Mouse (Mus musculus): ENCODE results near the gene Daxx. TPM values are rescaled to one million over a fixed set of nuclear protein-coding genes. Genes with fewer than 3 reads are reported as not detected.
"Not testable (repeated sequence)": the region's sequence is repeated elsewhere in the genome, so short reads cannot be mapped to it uniquely, and the experiment has no call there.

The Daxx gene
- polyA plus RNA-seq, 1 experiment from 2014 or later, result 51.7 TPM

DNA sequence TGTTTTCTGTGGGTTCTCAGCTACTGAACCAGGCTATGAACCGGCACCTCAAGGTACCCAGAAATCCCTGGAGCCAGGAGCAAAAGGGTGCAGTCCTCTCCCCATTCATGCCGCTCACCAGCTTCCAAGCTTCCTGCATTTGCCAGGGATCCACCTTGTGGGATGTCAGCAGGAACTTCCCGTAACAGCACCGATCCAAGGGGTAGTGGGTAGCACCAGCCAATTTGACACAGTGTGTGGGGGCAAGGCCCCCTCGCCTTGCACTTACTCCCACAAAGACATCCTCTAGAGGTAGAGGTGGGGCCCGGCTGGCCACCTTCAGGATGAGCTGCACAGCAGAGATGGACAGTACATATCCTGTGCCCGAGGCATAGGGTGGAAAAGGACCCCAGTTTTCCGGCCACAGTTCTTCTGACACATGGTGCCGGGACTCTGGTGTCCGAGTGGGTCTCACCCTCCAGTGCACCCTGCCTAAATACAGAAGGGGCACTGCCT is 41.0 kb downstream of the Daxx start:
- Histone ChIP-seq H3K9me3 (replicated peaks) (no peaks in the 10 kb centered on the region), H3K4me1 (peaks cover 59% of the 10 kb centered on the region), H3K4me3 (replicated peaks) (peak overlapping the region; percentile 53), H3K36me3 (peaks cover 65% of the 10 kb centered on the region), H3K4me2 (replicated peaks) (peak overlapping the region; percentile 94), H3K27ac (replicated peaks) (peak overlapping the region; percentile 96), H3K9ac (peak overlapping the region; percentile 50), H3K27me3 (no peaks in the 10 kb centered on the region)
- WGBS, result 71% methylated on average over 10 of the region's 10 CpGs
- ATAC-seq (ENCODE audit: insufficient number of reproducible peaks, low FRiP score, low TSS enrichment, low read depth), result no peak

DNA sequence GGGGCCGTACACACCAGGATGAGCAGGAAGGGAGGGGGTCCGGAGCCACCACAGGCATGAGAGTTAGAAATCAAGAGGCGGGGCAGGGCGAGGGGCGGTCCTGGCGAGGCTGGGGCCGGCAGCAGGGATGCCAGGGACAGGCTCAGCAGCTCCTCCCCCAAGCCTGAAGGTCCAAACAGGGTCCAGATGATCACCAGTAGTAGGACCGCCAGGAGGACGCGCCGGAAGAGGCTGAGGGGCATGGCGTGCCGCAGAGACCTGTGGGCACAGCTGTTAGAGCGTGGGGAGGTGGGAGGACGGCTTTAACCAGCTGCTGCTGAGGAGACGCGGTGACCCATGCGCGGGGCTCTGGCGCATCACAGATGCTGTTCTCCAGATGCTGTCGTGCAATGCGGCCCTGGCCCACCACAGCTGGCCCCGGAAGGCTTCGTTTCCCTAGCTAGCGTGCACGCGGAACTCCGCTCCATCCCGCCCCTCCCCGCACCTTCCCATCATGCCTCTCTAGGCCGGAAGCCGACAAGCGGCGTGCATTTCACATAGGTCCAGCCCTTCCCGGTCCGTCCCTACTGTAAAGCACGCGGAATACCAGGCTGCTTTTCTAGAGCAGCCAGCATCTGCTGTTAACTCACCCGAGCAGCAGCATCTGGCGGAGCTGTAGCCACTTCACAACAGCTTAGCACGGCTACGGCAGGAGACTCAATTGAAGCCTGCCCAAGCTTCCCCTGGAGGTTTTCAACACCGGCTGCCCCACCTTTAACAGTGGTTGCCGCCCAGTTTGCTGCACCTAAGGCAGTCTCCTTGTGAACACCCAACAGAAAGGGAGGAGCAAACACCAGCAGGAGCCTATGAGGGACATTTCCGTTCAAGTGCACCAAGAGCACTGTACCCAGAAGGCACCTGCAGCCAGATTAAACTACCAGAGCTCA is 42.1 kb downstream of the Daxx start, which contains the start of gene B3galt4:
TSS of gene B3galt4 (minus strand) at position 468 of the 926 bp plus-strand sequence.
- WGBS, result under 1% methylated on average over 45 of the region's 45 CpGs
- H3K27me3 ChIP-seq, result no peaks in the 10 kb centered on the region
- peak; percentile 83 for ATAC-seq (ENCODE audit: insufficient number of reproducible peaks, low FRiP score, low TSS enrichment, low read depth)
- H3K4me1 ChIP-seq, result peaks cover 60% of the 10 kb centered on the region
- H3K36me3 ChIP-seq, result peaks cover 55% of the 10 kb centered on the region
- peak within 1 kb of the TSS; percentile 94 for H3K4me2 ChIP-seq (replicated peaks)
- peak within 1 kb of the TSS; percentile 50 for H3K9ac ChIP-seq
- no peaks in the 10 kb centered on the region for H3K9me3 ChIP-seq (replicated peaks)
- peak within 1 kb of the TSS; percentile 53 for H3K4me3 ChIP-seq (replicated peaks)
- peak within 1 kb of the TSS; percentile 96 for H3K27ac ChIP-seq (replicated peaks)

DNA sequence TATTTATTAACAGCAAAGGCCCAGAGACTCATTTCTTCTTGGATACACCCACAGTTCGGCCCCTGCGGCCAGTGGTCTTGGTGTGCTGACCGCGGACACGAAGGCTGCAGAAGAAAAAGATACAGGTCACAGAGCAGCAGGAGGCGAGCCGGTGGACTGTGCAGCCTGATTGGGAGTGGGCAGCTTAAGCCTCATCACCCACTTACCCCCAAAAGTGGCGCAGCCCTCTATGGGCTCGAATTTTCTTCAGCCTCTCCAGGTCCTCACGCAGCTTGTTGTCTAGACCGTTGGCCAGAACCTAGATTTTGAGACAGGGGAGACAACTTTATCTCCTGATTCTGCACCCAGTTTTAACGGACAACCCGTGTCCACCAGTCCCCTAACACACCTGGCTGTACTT is 42.8 kb downstream of the Daxx start:
- ATAC-seq (ENCODE audit: insufficient number of reproducible peaks, low FRiP score, low TSS enrichment, low read depth); H3K9me3 ChIP-seq (replicated peaks); H3K9ac ChIP-seq; H3K27me3 ChIP-seq: not testable (repeated sequence)
- peak overlapping the region; percentile 94 for H3K4me2 ChIP-seq (replicated peaks)
- peak overlapping the region; percentile 96 for H3K27ac ChIP-seq (replicated peaks)
- WGBS, result 78% methylated on average over 13 of the region's 13 CpGs
- peaks cover 50% of the 10 kb centered on the region for H3K36me3 ChIP-seq
- H3K4me1 ChIP-seq, result peaks cover 66% of the 10 kb centered on the region
- peak overlapping the region; percentile 53 for H3K4me3 ChIP-seq (replicated peaks)

DNA sequence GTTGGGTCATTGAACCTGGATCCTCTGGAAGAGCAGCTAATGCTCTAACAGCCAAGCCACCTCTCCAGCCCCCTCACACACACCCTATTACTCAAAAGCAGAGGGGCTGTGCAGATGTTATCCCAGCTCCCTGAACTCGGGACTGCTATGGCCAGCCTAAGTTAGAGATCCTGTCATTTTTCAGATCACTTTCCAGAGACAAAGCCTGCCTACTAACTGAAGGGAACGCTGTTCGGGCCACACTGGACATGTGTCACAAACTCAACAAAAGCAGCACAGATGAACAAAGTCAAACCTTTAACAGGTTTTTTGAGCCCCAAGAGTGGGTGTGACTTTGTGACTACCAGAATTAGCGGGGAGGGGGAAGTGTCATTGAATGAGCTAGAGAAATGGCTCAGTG is 43.7 kb downstream of the Daxx start:
- 0 out of 2 replicates have a peak overlapping the region, but pooled peaks have one; percentile 87 for H3K4me3 ChIP-seq (replicated peaks)
- H3K9ac ChIP-seq, result 0 out of 2 replicates have a peak overlapping the region, but pooled peaks have one; percentile 21
- H3K36me3 ChIP-seq, result peaks cover 45% of the 10 kb centered on the region
- peaks cover 71% of the 10 kb centered on the region for H3K4me1 ChIP-seq
- 80% methylated on average over 4 of the region's 4 CpGs for WGBS
- no peaks in the 10 kb centered on the region for H3K9me3 ChIP-seq (replicated peaks)
- ATAC-seq (ENCODE audit: insufficient number of reproducible peaks, low FRiP score, low TSS enrichment, low read depth), result no peak
- H3K27me3 ChIP-seq, result no peaks in the 10 kb centered on the region
- H3K4me2 ChIP-seq (replicated peaks), result 0 out of 2 replicates have a peak overlapping the region, but pooled peaks have one; percentile 3
- peak overlapping the region; percentile 51; the same call in 1 of the 2 replicates for H3K27ac ChIP-seq (replicated peaks)

DNA sequence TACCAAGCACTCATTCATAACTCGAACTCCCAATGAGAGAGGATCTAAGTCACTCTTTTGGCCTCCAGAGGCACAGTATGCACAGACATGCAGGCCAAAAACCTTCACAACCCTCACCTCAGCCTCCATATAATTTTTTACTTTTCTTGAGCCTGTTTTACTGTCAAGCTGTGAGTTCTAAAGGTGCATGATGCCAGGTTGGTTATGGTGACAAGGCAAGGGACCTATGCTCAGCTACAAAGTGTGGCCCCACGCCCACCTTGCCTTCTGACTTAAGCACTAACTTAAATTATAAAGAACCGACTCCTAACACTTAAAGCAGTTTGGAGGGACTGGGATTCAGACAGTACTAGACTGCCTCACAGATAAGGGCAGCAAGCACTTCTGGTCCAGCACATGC is 44.1 kb downstream of the Daxx start:
- no peak for ATAC-seq (ENCODE audit: insufficient number of reproducible peaks, low FRiP score, low TSS enrichment, low read depth)
- peak overlapping the region; percentile 87; the same call in 1 of the 2 replicates for H3K4me3 ChIP-seq (replicated peaks)
- peaks cover 44% of the 10 kb centered on the region for H3K36me3 ChIP-seq
- 80% methylated on average over 3 of the region's 3 CpGs for WGBS
- no peaks in the 10 kb centered on the region for H3K9me3 ChIP-seq (replicated peaks)
- H3K9ac ChIP-seq, result no peak overlapping the region
- H3K27ac ChIP-seq (replicated peaks), result peak overlapping the region; percentile 51
- peaks cover 71% of the 10 kb centered on the region for H3K4me1 ChIP-seq
- H3K4me2 ChIP-seq (replicated peaks), result 0 out of 2 replicates have a peak overlapping the region, but pooled peaks have one; percentile 3
- H3K27me3 ChIP-seq, result no peaks in the 10 kb centered on the region

DNA sequence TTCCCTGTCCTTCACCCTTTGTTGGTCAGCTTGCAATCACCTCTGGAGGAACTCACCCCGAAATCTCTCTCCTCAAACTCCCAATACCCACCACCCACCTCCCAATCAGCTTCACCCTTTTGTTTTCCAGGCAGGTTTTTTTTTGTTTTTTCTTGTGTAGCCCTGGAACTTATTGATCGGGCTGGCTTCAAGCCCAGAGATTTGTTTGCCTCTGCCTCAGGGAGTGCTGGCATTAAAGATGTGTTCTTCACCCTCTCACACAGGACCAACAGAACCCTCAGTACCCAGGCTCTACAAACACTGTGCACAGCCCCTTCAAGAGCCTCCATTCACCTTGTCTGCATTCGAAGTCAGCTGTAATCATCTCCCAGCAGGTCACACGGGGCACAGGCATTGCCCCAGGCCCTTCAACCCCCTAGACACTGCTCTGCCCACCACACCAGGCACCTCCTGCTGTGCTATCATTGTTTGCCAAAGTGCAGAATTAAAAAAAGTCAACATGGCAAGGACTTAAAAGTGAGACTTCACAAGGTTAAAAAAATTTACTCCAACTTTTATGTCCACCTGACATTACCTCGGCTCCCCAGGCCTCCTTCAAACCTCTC is 44.8 kb downstream of the Daxx start:
- peak overlapping the region; percentile 87 for H3K4me3 ChIP-seq (replicated peaks)
- no peaks in the 10 kb centered on the region for H3K9me3 ChIP-seq (replicated peaks)
- no peaks in the 10 kb centered on the region for H3K27me3 ChIP-seq
- H3K4me1 ChIP-seq, result peaks cover 66% of the 10 kb centered on the region
- H3K9ac ChIP-seq, result peak overlapping the region; percentile 97
- H3K4me2 ChIP-seq (replicated peaks), result peak overlapping the region; percentile 85
- 32% methylated on average over 5 of the region's 5 CpGs for WGBS
- no peak for ATAC-seq (ENCODE audit: insufficient number of reproducible peaks, low FRiP score, low TSS enrichment, low read depth)
- H3K36me3 ChIP-seq, result peaks cover 44% of the 10 kb centered on the region
- peak overlapping the region; percentile 97 for H3K27ac ChIP-seq (replicated peaks)

DNA sequence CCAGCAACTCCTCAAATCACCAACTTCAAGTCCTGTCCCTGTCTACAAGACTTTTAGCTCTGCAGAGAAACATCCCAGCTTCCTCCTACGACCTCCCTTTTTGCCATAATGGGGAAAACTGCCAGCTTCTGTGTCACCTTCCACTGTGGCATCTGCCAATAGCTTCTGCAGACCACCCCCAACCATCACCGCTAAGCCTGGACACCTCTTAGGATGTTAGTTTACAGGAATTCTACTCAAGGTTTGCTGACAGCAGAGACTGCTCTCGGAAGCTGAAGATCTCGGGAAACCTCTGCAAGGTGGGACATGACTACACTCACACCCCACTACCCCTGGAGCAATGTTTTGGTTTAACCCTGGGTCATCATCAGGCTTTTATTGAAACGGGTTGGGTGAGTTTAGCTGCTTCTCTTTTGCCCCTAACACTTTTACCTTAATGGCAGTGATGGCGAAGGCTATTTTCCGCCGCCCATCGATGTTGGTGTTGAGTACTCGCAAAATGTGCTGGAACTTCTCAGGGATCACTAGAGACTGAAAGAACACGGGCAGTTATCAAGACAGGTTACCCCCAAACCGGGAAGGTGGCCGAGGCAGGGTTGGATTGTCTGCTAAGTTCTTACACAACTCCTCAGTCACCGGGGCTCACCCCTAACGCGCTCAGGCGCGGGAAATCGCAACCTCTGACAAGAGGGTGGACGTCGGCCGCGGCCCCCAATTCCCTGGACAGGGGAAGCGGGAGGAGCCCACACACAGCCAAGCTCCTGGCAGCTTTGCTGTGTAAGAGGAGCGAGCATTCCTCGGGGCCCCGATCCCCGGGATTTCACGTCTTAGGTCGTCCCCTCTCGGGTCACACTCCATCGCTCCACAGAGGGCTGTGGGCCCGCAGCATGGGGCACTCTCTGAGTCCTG is 45.7 kb downstream of the Daxx start:
- under 1% methylated on average over 33 of the region's 33 CpGs for WGBS
- Histone ChIP-seq H3K9ac (peak overlapping the region; percentile 97), H3K4me3 (replicated peaks) (peak overlapping the region; percentile 87), H3K36me3 (peaks cover 46% of the 10 kb centered on the region), H3K27me3 (no peaks in the 10 kb centered on the region), H3K4me2 (replicated peaks) (peak overlapping the region; percentile 85), H3K4me1 (peaks cover 59% of the 10 kb centered on the region), H3K27ac (replicated peaks) (peak overlapping the region; percentile 97), H3K9me3 (replicated peaks) (no peaks in the 10 kb centered on the region)
- ATAC-seq (ENCODE audit: insufficient number of reproducible peaks, low FRiP score, low TSS enrichment, low read depth), result peak; percentile 1; the same call in 1 of the 2 replicates

DNA sequence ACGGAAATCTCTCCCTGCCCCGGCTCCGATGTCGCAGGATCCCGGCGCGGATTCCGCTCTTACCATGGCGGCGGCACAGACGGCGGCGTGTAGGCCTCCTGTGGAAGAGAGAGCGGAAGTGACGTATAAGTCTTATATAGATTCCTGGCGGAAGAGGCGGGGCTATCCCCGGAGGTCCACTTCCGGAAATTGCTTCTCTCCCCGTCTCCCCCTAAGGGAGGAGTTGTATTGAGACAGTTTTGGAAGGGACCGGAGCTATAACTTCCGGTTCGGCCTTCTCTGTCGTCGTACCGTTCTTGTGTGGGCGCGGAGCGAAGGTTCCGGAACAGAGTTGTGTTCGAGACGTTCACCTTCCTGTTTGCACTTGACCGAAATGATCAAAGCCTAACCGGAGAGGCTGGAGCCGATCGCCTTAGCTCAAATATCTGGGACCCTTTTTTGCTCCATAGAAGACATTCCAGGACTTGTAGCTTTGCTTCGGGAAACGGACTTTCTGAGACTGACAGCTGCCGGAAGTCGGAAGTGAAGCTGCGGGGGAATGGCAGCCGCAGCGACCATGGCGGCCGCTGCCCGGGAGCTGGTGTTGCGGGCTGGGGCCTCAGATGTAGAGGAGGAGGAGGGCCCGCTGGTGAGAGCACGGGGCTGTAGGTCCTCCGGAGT is 46.5 kb downstream of the Daxx start, which contains the start of the genes Vps52 and Rps18:
TSS of gene Vps52 (plus strand) at position 258 of the 660 bp plus-strand sequence.
TSS of gene Rps18 (minus strand) at position 447 of the 660 bp plus-strand sequence.
- Histone ChIP-seq H3K27ac (replicated peaks) (peak within 1 kb of the TSS; percentile 97), H3K36me3 (peaks cover 53% of the 10 kb centered on the region), H3K4me1 (peaks cover 51% of the 10 kb centered on the region), H3K27me3 (no peaks in the 10 kb centered on the region), H3K9me3 (replicated peaks) (no peaks in the 10 kb centered on the region), H3K4me3 (replicated peaks) (peak within 1 kb of the TSS; percentile 87), H3K4me2 (replicated peaks) (peak within 1 kb of the TSS; percentile 85), H3K9ac (peak within 1 kb of the TSS; percentile 97)
- WGBS, result under 1% methylated on average over 50 of the region's 50 CpGs
- peak; percentile 87 for ATAC-seq (ENCODE audit: insufficient number of reproducible peaks, low FRiP score, low TSS enrichment, low read depth)

DNA sequence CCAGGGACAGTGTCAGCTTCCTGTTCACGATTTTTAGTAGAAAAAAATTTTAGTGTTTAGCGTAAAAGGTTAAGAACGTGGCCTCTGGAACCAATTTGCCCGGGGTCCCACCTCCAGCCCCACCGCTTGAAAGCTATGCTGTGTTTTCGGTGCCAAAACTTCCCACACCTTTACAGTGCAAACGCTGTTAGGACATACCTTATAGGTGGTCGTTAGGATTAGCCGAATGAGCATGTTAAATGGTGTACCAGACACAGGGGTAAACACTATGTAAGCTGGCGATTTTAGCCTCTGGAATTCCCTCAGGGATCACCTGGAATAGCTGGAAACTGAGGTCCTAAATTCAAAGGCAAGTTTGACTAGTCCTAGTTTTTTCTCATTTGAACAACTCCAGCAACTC is 47.1 kb downstream of the Daxx start:
- no peaks in the 10 kb centered on the region for H3K9me3 ChIP-seq (replicated peaks)
- H3K27ac ChIP-seq (replicated peaks), result peak overlapping the region; percentile 97
- peak overlapping the region; percentile 87 for H3K4me3 ChIP-seq (replicated peaks)
- no peak for ATAC-seq (ENCODE audit: insufficient number of reproducible peaks, low FRiP score, low TSS enrichment, low read depth)
- peak overlapping the region; percentile 70 for H3K4me2 ChIP-seq (replicated peaks)
- H3K4me1 ChIP-seq, result peaks cover 45% of the 10 kb centered on the region
- H3K27me3 ChIP-seq, result no peaks in the 10 kb centered on the region
- 10% methylated on average over 10 of the region's 10 CpGs for whole genome bisulfite sequencing
- H3K36me3 ChIP-seq, result peaks cover 60% of the 10 kb centered on the region
- peak overlapping the region; percentile 44 for H3K9ac ChIP-seq

DNA sequence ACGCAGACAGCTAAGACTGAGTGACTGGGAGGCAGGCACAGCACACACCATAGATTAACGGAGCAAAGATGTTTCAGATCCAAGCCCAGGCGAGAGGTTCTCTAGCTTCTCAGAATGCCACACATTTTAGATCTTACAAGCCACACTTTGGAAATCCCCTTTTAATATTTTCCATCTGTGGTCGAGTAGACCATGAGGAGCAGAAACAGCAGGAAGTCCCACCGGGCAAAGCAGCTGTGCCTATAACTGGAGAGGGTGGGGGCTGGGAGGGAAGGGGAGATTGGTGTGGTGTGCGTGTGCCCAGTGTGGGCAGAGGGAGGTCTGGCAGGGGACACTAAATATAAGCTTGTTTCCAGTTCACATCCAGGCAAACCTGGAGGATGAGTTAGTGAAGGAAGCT is 48.3 kb downstream of the Daxx start:
- no peaks in the 10 kb centered on the region for H3K27me3 ChIP-seq
- no peak overlapping the region for H3K4me3 ChIP-seq (replicated peaks)
- WGBS, result 55% methylated on average over 6 of the region's 6 CpGs
- ATAC-seq (ENCODE audit: insufficient number of reproducible peaks, low FRiP score, low TSS enrichment, low read depth), result no peak
- no peak overlapping the region for H3K4me2 ChIP-seq (replicated peaks)
- no peaks in the 10 kb centered on the region for H3K9me3 ChIP-seq (replicated peaks)
- H3K4me1 ChIP-seq, result peaks cover 34% of the 10 kb centered on the region
- H3K36me3 ChIP-seq, result peaks cover 61% of the 10 kb centered on the region
- H3K9ac ChIP-seq, result no peak overlapping the region
- H3K27ac ChIP-seq (replicated peaks), result no peak overlapping the region
